8 mouse cellular contexts compared by ENCODE assay signal in the genomic region with DNA sequence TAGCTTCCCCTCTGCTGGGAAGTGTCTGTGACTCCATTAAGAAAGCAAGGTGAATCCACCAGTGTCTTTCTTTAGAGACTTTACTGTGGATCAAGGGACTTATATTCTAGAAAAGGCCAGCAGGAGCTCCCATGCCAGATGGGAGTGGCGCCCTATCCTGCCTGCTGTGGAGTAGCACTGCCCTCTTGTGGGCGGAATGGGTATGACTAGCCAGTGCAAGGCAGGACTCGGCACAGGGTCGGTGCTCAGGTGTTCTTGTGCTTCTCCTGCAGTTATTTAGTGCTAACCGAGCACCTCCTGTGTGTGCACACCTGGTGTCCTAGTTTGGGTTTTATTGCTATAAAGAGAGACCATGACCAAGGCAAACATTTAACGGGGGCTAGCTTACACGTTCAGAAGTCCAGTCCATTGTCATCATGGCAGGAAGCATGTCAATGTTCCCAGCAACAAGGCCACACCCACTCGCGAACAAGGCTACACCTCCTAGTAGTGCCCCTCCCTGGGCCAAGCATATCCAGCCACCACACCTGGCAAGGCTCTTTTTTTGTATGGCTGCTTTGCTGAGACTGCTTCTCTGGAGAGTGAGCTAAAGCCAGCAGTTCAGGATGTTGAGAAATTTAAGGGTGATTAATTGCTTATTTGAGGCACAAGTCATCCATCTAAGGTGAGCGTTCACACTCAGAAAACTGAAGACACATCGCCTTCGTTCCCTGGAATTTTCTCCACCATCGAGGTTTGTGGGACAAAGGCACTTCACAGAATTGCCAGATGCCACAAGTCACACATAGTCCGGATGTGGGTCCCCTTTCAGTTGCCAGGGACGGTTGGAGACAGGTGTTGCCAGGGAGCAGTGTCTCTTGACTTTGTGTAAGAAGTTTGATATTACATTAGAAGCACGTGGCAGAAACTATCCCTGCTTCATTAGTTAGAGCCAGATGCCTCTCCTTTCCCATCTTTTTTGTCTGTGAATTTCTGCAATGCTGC. TPM values are rescaled to one million over a fixed set of nuclear protein-coding genes. Genes with fewer than 3 reads are reported as not detected.
DNase-seq lines count a peak whose midpoint lies in the region; ATAC-seq and TF ChIP-seq lines count a peak whose summit lies in the region.

No protein-coding gene starts in this region.

- no peak for TF ChIP-seq POLR2A in ES-Bruce4 (IDR thresholded peaks at IDR 0.05; ENCODE audit: insufficient read depth, low read length)

- TF ChIP-seq EP300 in ES-Bruce4 (IDR thresholded peaks at IDR 0.05; ENCODE audit: insufficient read depth, low read depth, low read length), result peak; percentile 55; the same call in 1 of the 2 replicates

- H3K4me2 ChIP-seq in forebrain, embryonic 14.5 days (ENCODE audit: low read length), result peak overlapping the region; percentile 8; the same call in 1 of the 2 replicates
- H3K4me2 ChIP-seq in neural tube, embryonic 14.5 days (ENCODE audit: low read depth, low read length), result peak overlapping the region; percentile 31; the same call in 1 of the 2 replicates

- ATAC-seq in forebrain, embryonic 14.5 days, result peak; percentile 64; the same call in 1 of the 2 replicates
- ATAC-seq in neural tube, embryonic 14.5 days (ENCODE audit: low read depth), result peak; percentile 72

- intact Hi-C loops in heart, postnatal 14 days (cut with DNase I), result loop anchor here (1.0 kb wide), 2 partner anchors 242 to 408 kb away; a partner anchor contains a TSS

- TF ChIP-seq CTCF in ES-Bruce4 (IDR thresholded peaks at IDR 0.05; ENCODE audit: low read depth, low read length), result peak; percentile 99

- peak; percentile 76 for DNase-seq in cerebellum, adult 11 months
- peak; percentile 83 for DNase-seq in forebrain, embryonic 14.5 days (ENCODE audit: low spot score)
- DNase-seq in heart, postnatal 14 days, result peak; percentile 88 to 94
- peak; percentile 27 for DNase-seq in large intestine, adult 2 months (ENCODE audit: low read depth, low spot score)
- peak; percentile 76 to 78 for DNase-seq in lung, adult 18-20 months
- peak; percentile 95 for DNase-seq in testis, postnatal 10 days (ENCODE audit: low spot score)

- H3K27me3 ChIP-seq in ES-Bruce4 (ENCODE audit: control insufficient read depth, insufficient read depth, low read length, poor library complexity, severe bottlenecking), result no peaks in the 10 kb centered on the region
- H3K27me3 ChIP-seq in forebrain, embryonic 14.5 days (replicated peaks; ENCODE audit: control insufficient read depth, insufficient read depth, low read length), result 0 out of 2 replicates have a peak, but pooled peaks cover 3% of the 10 kb centered on the region
- H3K27me3 ChIP-seq in neural tube, embryonic 14.5 days (ENCODE audit: control insufficient read depth, insufficient read depth, low read length), result no peaks in the 10 kb centered on the region

- H3K4me3 ChIP-seq in ES-Bruce4 (ENCODE audit: low read depth, low read length), result no peak overlapping the region
- no peak overlapping the region for H3K4me3 ChIP-seq in forebrain, embryonic 14.5 days (ENCODE audit: low read depth, low read length)
- H3K4me3 ChIP-seq in neural tube, embryonic 14.5 days (ENCODE audit: low read depth, low read length), result no peak overlapping the region

- H3K27ac ChIP-seq in ES-Bruce4 (ENCODE audit: insufficient read depth, low read length), result no peak overlapping the region
- no peak overlapping the region for H3K27ac ChIP-seq in forebrain, embryonic 14.5 days (ENCODE audit: low read depth, low read length)
- H3K27ac ChIP-seq in neural tube, embryonic 14.5 days (ENCODE audit: low read depth, low read length), result no peak overlapping the region

- no peaks in the 10 kb centered on the region for H3K9me3 ChIP-seq in ES-Bruce4 (replicated peaks; ENCODE audit: control insufficient read depth, insufficient read depth, low read length, poor library complexity, severe bottlenecking)
- no peaks in the 10 kb centered on the region for H3K9me3 ChIP-seq in forebrain, embryonic 14.5 days (replicated peaks; ENCODE audit: control insufficient read depth, low read length)
- H3K9me3 ChIP-seq in neural tube, embryonic 14.5 days (ENCODE audit: control insufficient read depth, low read length), result no peaks in the 10 kb centered on the region

- no peak overlapping the region for H3K9ac ChIP-seq in ES-Bruce4 (ENCODE audit: low read depth, poor library complexity, severe bottlenecking)
- H3K9ac ChIP-seq in forebrain, embryonic 14.5 days (ENCODE audit: low read length), result no peak overlapping the region
- H3K9ac ChIP-seq in neural tube, embryonic 14.5 days (replicated peaks; ENCODE audit: low read depth, low read length), result no peak overlapping the region

- H3K36me3 ChIP-seq in ES-Bruce4 (ENCODE audit: control insufficient read depth, insufficient read depth, low read length, poor library complexity, severe bottlenecking), result no peaks in the 10 kb centered on the region
- no peaks in the 10 kb centered on the region for H3K36me3 ChIP-seq in forebrain, embryonic 14.5 days (ENCODE audit: control insufficient read depth, insufficient read depth, low read length)
- H3K36me3 ChIP-seq in neural tube, embryonic 14.5 days (ENCODE audit: control insufficient read depth, insufficient read depth, low read length), result no peaks in the 10 kb centered on the region

- 37% methylated on average over 16 of the region's 16 CpGs for WGBS in forebrain, embryonic 14.5 days
- 30% methylated on average over 16 of the region's 16 CpGs for WGBS in large intestine, adult 2 months
- WGBS in neural tube, embryonic 14.5 days, result 35% methylated on average over 16 of the region's 16 CpGs

- H3K4me1 ChIP-seq in ES-Bruce4 (ENCODE audit: control insufficient read depth, insufficient read depth, low read length), result no peaks in the 10 kb centered on the region
- peaks cover 6% of the 10 kb centered on the region for H3K4me1 ChIP-seq in forebrain, embryonic 14.5 days (ENCODE audit: control insufficient read depth, insufficient read depth, low read length)
- peaks cover 5% of the 10 kb centered on the region; the same call in 1 of the 2 replicates for H3K4me1 ChIP-seq in neural tube, embryonic 14.5 days (ENCODE audit: control insufficient read depth, insufficient read depth, low read length)

RNA-seq across cellular contexts. Expression of a gene that starts 3.2 kb away (rescaled TPM):
- polyA plus RNA-seq in ES-Bruce4 (2011; ENCODE audit: insufficient read depth, insufficient read length, low read depth, missing spikeins), result 10.9 and 12.6 TPM in 2 replicates
- polyA plus RNA-seq in forebrain, embryonic 14.5 days (2014; fragmentation: Nextera tagmentation; extraction: Ambion mirVana), result 0.98 and 1.0 TPM in 2 replicates
- total RNA-seq in heart, postnatal 14 days (2021), result 1 to 10 TPM; 9.4 to 9.7 TPM
- polyA plus RNA-seq in large intestine, adult 2 months (2012; rRNA removed), result 0.53 and 0.55 TPM in 2 replicates
- polyA plus RNA-seq in neural tube, embryonic 14.5 days (2014; fragmentation: Nextera tagmentation; extraction: Ambion mirVana), result 1.9 and 2.0 TPM in 2 replicates

Comparison
In these comparisons a context has a peak if more than half of its experiments do, and no peak if none do; other contexts are left out.
1. DNase-seq: peak in every context shown above with its lines; median percentile 95 in testis, postnatal 10 days; 91 in heart, postnatal 14 days; 83 in forebrain, embryonic 14.5 days; 77 in lung, adult 18-20 months; 76 in cerebellum, adult 11 months; 27 in large intestine, adult 2 months.